Mouse (Mus musculus) ovary, postnatal 14 days (tissue): ENCODE results near the gene Tent5a.

ENCODE experiments used
- DNase-seq: peaks from one replicate; pipeline ENCODE4 v3.0.0; 2022; ENCODE audit warnings: low spot score

The Tent5a gene

DNA sequence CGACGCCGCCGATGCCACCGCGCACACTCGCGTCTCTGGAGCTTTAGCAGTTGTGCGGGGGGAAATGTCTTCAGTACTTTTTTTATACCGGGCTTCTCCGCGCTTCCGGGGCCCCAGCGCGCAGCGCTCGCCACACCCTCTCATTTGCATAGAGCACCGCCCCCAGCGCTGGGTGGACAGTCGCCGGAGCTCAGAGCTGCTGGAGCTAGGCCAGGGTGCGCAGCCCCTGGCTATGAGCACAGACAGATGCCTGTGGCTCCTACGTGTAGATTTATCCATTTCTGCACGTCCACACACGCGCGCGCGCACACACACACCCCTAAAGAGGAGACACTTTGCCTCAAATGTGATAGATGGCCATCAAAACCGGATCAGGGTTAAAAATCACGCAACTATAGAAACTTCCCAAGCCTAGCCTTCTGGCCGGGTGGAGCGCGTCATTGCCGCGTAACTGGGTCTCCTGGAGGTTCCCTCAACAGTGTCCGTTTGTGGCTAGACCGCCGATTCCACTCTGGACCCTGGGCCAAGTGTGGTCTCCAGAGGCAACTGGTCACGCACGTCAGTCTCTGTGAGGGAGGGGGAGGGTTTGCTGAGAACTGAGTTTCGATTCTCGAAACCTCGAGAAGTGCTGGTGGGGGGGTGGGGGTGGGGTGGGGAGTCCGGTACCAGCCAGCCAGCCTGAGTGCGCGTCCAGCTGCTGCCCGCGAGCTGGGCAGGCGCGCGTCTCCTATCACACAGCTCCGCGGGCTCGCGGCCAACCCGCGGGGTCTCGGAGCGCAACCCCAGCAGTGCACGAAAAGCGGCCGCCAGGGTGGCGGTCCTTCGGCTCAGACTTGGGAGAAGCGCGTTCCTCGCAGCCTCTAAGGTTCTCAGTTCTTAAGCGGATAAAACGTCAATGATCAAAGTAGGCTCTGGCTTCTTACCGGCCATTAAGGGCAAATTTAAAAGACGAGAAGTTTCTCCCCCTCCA, at the start of gene Tent5a:
Gene Tent5a (minus strand): TSS at position 107 of the 970 bp plus-strand sequence.
- DNase-seq: peak; percentile 73

DNA sequence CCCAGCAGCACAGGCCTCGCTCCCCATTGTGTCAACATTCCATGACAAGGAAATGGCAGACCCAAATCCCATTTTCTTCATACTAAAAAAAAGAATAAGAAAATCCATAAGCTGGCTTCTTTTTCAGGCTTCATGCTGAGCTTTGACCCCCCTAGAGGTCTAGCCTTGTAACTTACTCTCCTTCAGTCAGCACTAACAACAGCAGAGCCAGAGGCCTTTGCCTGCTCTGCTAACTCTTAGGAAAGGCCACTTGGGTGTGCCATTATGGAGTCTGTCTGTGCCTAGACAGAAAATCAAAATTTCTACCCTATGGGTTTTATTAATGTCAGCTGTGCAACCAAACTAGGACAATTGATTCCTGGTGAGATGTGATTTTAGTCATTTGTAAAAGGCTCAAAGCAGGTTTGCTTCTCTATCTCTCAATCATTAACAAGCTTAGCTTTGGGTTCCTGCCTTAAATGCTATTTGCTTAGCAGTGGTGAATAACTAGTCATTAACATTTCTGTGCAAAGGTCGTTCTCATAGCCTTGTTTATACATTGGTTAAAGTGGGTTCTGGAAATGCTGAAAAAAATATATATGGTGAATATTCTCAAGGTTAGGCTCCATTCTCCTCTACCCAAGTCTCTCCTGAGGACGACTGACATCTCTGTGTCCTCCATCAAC, 49.6 kb upstream of the Tent5a start:
- no peak for DNase-seq

DNA sequence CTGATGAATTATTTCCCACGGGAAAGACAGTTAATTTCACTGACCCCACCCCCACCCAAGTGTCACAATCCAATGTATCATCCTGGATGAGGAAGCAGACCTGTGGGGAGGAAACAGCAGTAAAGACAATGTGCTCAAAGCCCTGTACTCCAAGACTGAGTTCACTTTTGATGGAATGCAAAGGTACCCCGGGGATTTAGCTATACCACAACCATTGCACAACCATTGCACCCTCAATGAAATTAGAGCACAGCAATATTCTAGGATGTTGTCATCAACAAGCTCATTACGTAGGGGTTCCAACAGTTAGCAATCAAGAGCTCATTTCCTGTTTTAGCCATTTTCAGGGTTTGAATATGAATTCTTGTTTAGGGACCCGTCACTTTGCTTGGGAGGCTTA, 48.0 kb upstream of the Tent5a start:
- no peak for DNase-seq

DNA sequence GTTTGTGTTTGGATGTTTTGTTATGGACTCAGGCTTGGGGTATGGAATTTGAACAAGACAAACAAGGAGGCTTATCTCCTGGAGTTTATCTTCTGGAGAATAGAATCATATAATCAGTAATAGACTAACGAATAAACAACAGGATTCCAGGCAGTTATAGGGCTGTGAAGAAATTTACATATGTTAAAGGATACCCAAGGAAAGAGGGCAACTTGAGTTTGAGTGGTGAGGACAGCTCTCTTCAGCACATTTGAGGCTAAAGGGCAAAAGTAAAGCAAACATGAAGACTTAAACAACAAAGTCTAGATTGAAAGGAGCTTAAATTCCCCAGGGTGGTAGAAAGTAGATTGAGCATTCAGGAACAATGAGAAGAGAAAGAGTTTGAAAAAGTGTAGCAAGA, 44.9 kb upstream of the Tent5a start:
- no peak for DNase-seq

DNA sequence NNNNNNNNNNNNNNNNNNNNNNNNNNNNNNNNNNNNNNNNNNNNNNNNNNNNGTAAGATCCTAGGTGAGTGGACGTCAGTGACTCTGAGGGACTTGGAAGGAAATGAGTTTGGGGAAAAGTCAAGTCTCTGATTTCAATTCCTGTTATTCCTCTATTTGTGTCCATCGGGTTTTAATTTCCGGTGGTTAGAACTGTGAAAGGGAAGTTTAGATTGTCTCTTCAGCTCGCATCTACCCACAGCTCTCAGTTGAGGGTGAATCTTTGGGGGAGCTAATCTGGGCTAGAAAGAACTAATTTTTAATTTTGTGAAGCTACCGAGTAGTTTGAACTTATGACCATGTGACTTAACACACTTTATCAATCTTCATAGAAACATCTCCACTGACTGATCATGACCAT, 42.4 kb upstream of the Tent5a start:
- no peak for DNase-seq

DNA sequence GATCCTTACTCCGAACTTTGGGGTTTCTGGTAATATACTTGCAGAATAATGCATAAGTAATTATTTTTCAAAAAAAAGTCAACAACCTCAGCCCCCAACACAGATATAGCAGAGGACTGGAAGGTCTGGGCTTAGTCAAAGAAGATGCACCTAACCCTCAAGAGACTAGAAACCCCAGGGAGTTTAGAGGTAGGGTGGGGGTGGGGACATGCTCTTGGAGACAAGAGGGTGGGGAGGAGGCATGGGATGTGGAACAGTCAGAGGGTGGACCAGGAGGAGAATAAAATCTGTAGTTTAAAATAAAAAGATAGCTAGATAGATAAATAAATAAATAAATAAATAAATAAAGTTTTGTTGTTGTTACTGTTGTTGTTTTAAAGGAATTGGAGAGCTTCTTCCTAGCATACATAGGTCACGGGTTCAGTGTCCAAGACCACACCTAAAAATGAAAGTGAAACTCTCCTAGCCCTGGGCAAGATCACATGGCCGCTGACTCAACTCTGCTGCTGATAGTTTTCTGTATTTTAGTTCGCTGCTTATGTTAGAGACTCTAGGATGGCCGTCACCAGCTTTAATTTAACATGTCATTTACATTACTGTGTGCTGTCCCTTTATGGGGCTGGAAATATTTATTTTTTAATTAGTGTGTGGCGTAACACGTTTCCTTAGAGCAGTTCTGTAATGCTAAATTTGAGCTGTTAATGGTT, 30.2 kb upstream of the Tent5a start:
- DNase-seq: no peak

DNA sequence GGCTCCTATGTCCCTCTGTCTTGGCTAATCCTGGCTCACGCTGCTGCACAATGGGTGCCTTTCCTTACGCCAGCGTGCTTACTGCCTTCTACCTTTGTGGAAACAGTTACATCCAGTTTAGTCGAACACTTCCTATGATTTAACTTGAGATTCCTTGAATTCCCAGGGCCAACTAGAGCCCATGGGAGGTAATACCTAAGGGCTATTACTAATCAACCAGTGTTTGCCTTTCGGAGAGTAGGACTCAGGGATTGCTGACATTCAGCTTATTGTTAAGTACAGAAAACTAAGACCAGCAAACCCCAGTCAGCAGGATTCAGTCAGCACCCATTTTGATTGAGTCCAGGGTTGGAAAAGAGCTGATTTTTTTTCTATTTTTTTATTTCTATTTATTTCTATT, 28.4 kb upstream of the Tent5a start:
- no peak for DNase-seq

DNA sequence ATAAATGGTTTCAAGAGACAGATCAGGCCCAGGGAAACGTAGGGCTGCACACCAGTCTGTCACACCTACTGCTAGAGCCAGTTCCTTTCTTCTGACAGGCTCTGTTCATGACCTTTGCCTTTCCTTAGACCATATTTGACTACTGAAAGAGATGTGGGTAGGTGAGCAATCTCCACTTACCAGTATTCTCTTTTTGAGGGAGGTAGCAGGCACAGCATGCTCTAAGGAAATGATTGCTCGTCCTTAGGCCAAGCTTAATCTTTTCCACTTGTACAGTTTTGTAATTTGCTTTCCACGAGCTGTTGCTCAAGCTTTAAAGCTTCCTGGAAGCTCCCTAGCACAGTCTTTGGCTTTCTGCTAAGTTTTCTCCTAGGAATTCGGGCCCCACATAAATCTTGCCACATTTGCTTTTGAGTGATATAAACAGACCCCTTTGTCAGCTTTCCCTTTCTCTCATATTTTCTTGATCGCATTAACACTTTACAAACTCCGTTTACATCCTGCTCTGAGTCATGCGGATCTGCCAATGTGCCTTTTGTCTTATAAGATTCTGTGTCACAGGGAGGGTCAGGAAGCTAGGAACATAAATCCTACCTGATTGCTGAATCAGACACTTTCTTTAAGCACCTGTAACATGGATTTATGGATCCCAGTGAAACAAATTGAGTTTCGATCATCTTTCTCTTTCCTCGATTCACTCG, 20.8 kb upstream of the Tent5a start:
- DNase-seq: no peak

DNA sequence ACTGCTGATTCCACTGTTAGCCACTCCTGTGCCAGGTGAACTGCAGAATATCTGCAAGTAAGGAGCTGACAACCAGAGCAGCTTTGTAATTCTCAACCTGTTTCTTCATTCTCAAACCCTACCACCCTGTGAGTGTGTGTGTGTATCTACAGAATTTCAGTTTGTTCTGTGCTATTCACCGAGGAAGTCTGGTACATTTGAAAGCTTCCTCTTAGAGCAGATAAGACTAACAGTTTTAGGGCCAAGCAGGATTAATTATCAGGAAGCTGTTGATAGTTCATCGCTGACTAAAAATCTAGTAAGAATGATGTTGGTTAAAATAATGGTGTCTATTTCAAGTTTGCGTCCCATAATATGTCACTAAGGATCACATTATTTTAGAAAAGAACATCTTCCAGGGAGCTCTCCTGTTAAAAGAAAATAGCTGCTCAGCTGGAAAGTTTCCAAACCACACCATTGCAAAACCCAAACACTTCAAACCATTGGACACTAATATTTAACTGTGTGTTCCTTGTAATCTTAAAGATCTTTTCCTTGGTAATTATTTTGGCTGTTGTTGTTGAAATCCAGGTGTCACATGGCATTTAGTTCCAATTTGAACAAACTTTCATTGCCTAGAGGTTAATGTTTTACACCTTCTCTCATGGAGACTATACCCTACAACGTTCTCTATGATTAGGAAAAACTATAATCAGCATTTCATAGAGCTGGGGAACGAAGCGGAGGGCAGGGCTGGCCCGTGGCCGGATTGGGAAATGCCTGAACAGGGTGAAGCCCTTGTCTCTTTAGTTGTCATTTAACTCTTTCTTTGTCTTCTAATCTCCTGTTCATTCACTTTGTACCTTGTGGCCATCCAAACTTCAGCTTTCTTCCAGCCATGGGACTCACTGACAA, 16.0 kb upstream of the Tent5a start:
- no peak for DNase-seq

DNA sequence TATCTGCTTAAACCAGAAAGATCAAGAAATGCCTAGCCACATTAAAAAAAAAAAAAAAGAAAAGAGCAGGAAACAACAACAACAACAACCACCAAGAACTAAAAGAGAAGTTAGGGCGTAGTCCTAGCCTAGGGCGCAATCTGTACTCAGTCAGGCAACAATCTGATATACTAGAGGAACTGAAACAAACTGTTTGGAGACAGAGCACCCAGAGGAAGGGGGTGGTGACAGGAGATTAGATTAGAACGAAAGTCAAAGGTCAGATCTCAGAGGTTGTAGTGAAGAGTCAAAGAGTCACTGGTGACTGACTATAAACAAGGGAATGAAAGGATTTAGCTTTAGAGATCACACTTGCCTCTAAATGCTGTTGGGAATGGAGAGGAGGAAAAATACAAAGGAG, 13.2 kb upstream of the Tent5a start:
- DNase-seq: no peak

DNA sequence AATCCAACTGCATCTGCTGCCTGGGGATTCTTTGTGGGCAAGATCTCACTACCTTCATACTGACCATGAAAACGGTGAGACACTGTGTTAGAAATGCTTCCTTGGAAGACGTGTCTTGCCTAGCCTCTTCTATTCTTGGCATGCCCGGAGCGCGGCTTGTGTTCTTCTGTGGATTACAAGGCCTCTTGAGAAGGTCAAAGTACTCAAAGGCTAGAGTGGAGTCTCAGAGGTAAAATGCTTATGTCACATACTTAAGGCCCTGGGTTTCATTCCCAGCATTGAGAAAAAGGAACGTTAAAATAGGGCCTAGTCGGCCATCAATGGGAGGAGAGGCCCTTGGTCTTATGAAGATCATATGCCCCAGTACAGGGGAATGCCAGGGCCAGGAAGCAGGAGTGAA, 8.9 kb upstream of the Tent5a start:
- DNase-seq: no peak

DNA sequence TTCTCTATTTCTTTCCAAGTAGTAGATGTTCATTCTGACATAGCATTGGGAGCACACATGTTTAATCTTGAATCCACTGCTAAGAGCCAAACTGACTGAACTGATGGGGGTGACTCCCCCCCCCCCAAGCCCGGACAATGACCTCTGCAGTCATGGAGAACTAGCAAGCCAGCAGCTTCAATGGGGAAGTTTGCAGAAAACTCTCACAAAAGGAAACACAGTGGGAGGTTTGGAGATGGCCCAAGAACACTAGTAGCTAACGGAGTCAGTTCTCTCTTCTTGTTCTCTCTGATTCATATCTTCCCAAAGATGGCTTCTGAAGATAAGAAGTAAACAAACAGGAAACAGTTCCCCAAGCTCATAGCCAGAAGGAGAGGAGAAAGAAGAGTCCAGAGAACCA, 4.4 kb upstream of the Tent5a start:
- DNase-seq: no peak

DNA sequence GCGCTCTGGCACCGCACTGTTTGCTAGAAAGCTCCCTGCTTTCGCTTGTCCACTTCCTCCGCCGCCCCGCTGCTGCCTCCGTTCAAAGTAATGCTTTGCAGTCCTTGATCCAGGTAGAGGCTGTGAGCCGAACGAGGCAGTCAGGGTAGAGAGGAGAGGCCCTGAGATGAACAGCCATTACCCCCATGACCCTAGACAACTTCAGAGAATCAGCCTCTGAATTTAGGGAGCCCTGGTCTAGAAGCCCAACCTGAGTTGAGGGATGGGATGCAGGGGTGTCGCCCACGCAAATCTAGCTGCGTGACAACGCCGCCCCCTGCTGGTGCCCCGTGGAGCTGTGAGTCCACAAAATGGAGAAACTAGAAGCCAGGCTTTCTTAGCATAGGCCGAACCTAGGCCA, 1.1 kb upstream of the Tent5a start:
- DNase-seq: peak; percentile 90

DNA sequence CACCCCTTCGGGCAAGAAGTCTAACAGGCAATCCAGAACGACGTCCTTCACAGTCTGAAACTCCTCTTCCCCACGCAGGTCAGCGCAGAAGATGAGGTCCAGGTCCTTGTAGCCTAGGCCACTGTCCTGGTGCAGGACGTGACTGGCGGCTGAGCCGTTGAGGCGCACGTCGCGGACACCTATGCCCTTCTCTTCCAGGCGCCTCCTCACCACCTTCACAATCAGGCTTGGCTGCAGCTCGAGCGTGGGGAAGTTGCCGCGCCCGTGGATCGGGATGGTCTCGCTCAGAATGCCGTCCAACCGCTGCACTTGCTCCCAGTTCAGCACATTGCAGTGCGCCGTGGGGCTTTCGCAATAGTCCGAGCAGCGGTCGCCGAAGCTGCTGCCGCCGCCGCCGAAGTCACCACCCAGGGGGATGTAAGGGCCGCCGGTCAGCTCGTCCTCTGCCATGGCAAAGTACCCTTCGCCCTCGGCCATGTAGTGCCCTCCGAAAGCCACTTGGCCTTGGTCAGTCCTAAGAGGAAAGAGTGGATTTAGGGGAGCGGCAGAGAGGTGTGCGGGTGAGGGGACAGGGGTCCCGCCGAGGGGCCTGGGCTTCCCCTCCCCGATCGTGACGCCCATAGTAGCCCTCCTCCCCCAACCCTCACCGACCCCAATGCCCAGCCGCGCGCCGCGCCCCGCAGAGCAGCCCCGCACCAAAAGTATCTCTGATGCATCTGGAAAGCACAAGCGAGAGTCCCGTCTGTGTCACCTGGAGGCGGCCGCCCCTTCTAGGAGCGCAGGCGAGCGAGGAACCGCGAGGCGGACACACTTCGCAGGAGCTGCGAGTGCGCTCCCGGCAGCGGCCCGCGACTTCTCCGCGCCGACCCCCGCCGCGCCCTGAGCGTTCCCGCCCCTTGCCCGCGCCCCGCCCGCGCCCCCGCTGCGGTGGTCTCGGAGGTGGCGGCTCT, 581 bp downstream of the Tent5a start:
- peak; percentile 33 for DNase-seq

DNA sequence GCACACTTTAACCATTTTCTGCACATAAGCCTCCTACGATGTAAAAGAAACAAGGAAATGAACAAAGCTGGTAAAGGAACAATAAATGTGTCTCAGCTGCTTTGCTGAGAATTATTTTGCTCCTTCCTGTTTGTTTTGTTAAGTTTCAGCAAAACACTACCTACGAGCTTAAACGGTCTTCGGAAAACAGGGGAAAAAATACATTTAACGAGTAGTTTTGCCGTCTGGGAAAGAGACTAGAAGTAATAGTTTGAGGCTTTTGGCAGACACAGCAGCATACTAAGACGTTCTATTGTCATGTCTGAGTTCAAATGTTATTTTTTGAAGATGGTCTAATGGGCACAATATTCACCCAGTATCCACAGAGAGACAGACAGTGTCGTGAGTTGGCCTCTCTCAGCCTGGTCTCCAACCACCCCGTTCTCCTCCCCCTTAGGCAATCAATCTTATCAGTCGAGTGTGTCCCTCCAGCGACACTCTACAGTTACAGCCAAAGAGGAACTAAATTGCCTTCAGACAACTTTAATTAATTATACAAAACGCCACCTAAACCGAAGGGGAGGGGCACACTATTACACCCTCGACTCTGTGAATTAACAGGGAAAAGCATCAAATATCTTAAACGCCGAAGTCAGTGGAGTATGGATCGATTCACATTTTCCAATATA, 1.8 kb downstream of the Tent5a start:
- DNase-seq: no peak

DNA sequence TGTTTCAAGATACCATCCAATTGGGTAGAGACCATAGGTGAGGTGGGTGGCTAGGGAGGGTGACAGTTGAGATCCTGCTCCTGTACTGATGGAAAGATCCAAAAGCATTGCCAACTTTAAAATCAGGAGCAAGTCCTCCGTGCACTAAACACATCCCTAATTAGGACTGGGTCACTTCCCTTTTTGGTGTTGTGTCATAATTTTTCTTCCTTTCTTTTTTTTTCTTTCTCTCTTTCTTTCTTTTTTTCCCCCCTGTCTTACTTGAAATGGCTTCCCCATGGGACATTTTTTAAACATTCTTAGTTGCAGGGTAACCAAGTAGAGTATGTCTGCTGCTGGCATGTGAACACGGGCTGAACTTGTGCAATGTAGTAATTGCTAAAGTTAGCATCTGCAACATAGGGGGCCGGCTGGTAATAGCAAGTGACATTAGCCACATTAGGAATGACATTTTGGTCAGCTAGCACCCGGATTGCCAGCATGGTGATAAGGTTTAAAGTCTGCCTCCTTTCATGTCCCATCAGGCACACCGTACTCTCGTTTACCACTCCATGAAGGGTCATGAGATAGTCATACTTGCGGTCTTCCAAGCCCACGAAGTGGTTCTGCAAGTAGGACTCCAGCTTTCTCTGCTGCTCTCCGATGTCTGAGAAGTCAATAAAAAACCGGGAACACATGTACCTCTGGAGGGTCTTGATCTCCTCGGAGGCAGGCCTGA, 2.8 kb downstream of the Tent5a start:
- no peak for DNase-seq

DNA sequence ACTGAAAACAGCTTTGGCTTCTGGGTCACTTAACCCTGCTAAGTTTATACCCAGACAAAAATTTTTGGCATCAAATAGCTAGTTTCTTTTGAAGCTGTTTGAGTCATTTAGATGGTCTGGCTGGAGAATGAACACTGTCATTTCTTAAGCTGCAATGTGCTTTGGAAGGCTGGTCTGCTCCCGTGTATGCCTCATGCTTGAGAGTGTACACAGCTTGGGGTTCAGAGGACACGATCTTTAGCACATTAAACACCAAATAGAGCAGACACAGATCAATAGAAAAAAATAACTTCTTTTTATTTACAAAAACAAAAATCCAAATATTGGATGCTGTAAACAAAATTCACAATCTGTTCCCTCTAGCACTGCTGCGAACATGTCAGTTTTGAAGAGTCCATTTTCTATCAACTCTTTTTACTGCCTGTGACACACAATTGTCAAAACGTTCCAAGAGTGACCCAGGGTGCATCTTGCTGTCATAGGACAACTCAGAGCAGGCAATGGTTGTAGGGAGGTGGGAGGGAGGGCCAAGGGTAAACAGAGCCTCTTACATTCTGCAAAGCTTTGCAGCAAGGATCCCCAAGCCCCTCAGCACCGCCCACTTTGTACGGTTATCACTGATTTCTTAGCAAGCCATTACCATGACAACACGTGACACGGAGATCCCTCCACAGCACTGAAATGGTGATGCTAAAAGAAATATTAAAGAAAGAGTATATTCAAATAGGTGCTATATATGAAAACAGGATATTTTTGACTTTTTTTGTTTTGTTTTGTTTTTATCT, 6.8 kb downstream of the Tent5a start:
- DNase-seq: no peak

DNA sequence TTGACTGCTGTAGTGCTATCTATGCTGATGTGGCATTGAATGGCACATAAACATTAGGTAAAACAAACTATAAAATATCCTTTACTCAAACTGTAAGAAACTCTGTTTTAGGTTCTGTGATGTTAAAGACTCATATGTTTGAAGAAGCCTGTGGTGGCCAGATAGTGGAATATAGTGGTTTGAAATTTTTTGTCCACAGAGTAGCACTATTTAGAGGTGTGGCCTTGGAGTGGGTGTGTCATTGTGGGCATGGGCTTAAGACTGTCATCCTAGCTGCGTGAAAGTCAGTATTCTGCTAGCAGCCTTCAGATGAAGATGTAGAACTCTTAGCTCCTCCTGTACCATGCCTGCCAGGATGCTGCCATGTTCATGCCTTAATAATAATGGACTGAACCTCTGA, 11.0 kb downstream of the Tent5a start:
- no peak for DNase-seq
